Mouse (Mus musculus) mature B cell (primary cell): Measurements from ENCODE around the gene Hist1h4b.

Experiments used
- in situ Hi-C: fragments of 300-500 bp; cut with MboI; formaldehyde crosslinking; loops from 2 replicates; pipeline ENCODE4 v1.14.3; 2019

Gene Hist1h4b

DNA sequence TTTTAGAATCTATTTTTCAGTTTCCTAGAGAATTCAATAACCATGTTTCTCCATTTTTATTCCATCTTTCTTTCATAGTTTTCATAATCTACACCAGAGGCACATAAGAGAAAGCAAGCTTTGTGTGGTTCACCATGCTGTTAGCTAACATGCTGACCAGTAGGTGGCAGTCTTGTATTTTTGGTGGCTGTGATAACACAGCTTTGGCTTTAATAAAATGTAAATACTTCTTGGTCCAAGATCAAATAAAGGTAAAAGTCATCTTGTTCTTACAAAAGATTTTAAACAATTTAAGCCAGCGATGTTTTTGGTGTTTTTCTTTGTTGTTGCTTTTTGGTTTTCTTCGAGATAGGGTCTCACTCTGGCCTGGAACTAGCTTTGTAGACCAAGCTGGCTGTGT is 35.7 kb downstream of the Hist1h4b start:
- in situ Hi-C loops: loop anchor here (25.0 kb wide), 1 partner anchor 495 kb away; the partner anchor contains the start of gene Carmil1

- in situ Hi-C loops: loop anchor here (25.0 kb wide), 1 partner anchor 488 kb away; the partner anchor contains the start of gene Carmil1
Measured at GRCm38 (mm10) chr13:23799405-23799804, 42.6 kb downstream of the Hist1h4b start.

GRCm38 (mm10) chr13:23804532-23804931 is 47.7 kb downstream of the Hist1h4b start:
- in situ Hi-C loops: no loop called here

DNA sequence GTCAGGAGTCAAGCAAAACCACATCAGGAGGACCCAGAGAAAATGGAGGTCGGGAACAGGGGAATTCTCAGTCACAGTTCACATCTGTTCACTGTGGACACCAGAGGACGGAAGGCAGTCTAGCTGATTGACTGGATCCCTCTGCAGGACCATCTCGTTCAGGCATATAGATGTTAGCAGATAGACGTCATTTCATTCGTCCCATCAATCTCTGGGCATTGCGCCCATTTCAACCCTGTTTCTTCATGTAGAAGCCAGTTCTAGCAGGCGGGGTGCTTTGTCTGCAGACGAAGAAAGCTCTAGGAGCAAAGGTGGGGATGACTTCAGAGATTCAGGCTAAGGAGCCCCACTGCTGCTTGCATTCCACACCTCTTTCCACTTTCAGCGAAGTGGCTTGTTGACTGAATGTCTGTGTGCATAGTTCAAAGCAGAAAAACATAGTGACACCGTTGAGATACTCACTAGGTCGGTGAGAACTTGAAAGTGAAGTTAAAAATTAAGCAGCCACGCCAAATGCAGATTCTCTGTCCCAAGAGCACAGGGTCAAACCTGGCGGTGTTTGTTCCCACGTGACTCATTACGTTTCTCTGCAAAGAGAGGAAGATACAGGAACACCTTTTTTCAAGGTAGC is 49.7 kb downstream of the Hist1h4b start, which contains the start of gene Slc17a2:
Slc17a2 (plus strand) TSS at position 572 of the 631 bp plus-strand sequence.
- in situ Hi-C loops: no loop called here
